ENCODE assay signal across 21 mouse cellular contexts in the genomic region with DNA sequence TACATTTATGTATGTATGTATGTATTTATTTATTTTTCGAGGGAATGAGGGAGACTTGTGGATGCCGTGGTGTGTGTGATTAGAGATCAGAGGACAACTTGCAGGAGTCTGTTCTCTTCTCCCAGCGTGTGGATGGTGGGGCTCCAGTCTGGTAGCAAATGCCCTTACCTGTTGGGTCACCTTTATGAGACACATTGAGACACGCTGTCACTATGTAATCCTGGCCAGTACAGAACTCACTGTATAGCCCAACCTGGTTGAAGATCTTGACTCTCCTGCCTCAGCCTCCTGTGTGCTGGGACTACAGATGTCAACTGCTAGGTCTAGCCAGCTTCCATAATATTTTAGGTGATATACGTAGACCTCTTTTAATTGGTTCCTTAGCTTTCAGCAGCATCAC. TPM values are rescaled to one million over a fixed set of nuclear protein-coding genes. Genes with fewer than 3 reads are reported as not detected.
"Had no signal": no experiment of that assay in that cellular context is flagged by ENCODE, and none has a peak within 500 bp of the region (broad histone marks: within the 10 kb centered on the region; RNA-seq: fewer than 3 reads in every experiment).

No protein-coding gene starts in this region.

- H3K4me3 ChIP-seq: midbrain, embryonic 10.5 days; midbrain, embryonic 12.5 days; myocyte; neural tube, embryonic 13.5 days; neural tube, embryonic 15.5 days had no signal

- H3K27ac ChIP-seq: midbrain, embryonic 10.5 days; midbrain, embryonic 12.5 days; neural tube, embryonic 13.5 days; neural tube, embryonic 15.5 days had no signal

- DNase-seq: lung, adult 18-20 months; lung, embryonic 14.5 days; lung, postnatal 10 days; lung, postnatal 4 days; midbrain, embryonic 14.5 days; retina, postnatal 1 day; right cerebral cortex, adult 18-20 months; right cerebral cortex, postnatal 25 days; right cerebral cortex, postnatal 4 days; spleen, adult 18-20 months; thymus, adult 18-20 months; thymus, postnatal 25 days; thymus, postnatal 4 days had no signal

- H3K9me3 ChIP-seq: midbrain, embryonic 10.5 days; midbrain, embryonic 12.5 days; neural tube, embryonic 13.5 days; neural tube, embryonic 15.5 days had no signal

- H3K9ac ChIP-seq: lung, embryonic 14.5 days; midbrain, embryonic 12.5 days; neural tube, embryonic 13.5 days; neural tube, embryonic 15.5 days had no signal

- H3K36me3 ChIP-seq: midbrain, embryonic 10.5 days; midbrain, embryonic 12.5 days; neural tube, embryonic 13.5 days; neural tube, embryonic 15.5 days had no signal

- H3K27me3 ChIP-seq: neural tube, embryonic 15.5 days had no signal

- H3K4me2 ChIP-seq: lung, embryonic 14.5 days; midbrain, embryonic 12.5 days; neural tube, embryonic 13.5 days; neural tube, embryonic 15.5 days had no signal

- ATAC-seq: midbrain, embryonic 16.5 days had no signal

RNA-seq across cellular contexts. Expression of gene Lad1, which starts 56.7 kb away (rescaled TPM):
- total RNA-seq: megakaryocyte, adult 5-6 weeks; megakaryocyte-erythroid progenitor cell, adult 5-6 weeks had no signal
